Mouse (Mus musculus): ENCODE results near the gene Thrb.

Thrb gene

DNA sequence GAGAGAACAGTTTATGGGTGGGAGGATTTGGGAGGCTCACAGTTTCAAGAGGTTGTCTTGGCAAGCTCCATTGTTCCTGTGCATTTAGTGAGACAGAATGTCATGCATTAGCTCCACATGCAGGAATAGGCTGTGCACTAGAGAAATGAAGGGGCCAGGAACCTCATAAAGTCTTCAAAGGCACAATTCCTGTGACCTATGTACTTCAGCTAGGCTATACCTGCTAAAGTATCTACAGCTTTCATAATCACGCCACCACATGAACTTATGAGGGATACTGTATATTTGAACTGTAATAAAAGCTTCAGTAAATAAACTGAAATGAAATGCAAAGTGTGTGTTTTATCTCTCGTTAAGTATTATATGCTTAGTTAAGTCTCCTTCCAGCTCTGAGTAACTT is 59.4 kb downstream of the Thrb start:
- no peak for DNase-seq

DNA sequence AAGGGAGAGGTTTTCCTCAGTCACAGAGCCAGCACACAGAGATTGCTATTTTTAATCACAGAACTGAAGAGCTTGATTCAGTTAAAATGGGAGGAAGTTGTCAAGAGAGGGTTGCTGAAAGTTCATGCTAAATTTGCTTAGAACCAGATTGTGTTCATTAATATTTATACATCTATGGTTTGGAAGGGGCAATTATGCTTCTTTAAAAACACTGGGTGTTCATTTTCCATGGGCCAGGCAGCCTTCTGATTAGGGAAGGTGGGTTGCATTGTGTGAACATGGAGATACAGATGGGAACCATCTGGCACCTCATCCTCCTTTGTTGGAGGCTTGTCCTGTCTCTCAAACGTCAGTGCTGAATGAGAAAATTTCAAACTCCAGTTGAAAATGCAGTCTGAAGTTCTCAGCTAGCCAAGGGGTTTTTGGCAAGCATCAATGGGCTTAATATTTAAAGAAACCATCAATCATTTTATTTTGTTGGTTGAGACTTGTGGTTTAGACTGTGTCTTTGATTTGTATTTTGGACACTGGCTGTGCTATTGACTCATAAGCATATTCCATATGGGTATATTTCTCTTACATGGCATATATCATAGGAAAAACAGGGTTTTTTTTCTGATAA is 62.9 kb downstream of the Thrb start:
- no peak for DNase-seq

DNA sequence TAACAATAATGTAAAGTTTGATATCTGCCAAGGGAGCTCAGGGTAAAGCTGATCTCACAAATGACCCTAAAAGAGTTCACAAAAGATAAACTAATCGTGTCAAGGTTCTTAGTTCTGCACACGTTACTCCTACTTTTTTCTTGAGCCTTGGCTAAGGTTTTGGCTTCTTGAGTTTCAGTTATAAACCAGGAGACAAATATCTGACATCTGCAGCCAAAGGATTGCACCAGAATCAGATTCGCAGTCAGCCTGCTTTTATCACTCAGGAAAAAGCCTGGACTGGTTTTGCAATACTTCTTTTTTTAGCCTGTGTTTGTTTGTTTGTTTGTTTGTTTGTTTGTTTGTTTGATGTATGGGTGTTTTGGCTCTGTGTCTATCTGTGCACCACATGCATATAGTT is 64.5 kb downstream of the Thrb start:
- DNase-seq, result no peak

DNA sequence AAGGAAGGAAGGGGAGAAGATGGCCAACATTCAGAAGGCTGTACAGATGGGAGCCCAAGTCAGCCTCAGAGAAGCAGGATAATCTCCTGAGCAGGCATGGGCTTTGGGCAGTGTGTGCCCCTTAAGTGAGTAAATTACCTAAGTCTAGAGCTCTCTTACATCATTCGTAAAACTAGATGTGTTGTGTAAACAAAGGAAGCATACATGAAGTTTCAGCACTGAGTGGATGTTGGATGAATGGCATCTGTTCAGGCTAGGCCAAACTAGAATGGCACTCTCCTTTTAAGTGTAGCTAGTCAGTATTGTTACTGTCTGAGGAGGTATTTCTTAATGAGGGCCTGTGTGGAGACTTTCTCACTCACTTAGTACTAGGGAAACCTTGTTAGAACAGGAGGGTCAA is 66.8 kb downstream of the Thrb start:
- no peak for DNase-seq

DNA sequence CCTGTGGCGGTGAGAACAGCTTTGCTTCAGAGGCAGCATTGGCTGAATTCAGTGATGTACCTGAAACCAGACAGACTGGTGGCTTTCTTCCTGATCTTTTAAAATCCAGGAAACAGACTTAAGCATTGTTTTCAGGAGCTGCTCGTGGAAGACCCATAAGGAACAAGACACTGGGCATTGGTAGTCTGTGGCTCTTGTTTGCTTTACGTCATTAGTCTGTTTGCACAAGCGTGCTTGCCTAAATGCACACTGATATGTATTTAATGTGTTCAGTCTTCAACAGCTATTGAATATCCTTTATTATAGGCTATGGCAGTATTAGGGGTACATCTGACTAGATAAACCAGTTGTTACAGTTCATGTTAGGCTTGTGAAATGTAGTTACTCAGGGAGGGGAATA is 67.8 kb downstream of the Thrb start:
- no peak for DNase-seq

DNA sequence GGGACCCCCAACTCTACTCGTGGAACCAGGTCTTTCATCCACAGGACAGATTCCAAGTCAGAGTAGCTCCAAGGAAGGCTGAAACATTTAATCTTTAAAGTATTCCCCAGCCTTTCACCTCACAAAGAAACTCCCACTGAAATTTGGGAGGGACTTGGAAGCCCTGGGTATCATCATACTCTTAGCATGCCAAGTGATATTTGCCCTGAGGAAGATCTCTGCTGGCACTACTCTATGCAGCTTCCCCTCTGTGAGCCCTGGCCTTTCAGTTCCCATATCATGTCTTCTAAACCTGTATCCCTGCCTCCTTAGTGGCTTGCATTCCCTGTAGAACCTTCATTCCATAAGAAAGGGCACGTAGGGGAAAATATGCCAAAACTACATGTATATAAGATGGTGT is 68.8 kb downstream of the Thrb start:
- no peak for DNase-seq

DNA sequence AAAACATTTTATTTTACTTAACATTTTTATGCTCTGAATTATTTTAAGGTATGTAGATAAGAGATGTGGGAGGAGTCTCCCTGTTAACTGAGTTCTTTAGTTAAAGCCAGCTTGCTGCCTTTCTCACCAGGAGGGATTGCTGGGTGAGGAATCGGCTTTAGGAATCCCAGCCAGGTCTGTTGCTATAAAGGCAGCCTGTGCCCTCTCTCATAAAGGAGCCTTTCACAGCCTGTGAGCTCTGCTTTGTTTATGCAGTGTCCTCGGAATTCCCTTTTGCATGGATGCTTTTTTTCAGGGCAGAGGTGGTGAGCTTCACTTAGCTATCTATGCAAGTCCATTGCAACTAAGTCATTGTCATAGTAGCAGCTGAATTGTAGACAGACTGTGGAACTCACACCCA is 71.0 kb downstream of the Thrb start:
- DNase-seq, result no peak

DNA sequence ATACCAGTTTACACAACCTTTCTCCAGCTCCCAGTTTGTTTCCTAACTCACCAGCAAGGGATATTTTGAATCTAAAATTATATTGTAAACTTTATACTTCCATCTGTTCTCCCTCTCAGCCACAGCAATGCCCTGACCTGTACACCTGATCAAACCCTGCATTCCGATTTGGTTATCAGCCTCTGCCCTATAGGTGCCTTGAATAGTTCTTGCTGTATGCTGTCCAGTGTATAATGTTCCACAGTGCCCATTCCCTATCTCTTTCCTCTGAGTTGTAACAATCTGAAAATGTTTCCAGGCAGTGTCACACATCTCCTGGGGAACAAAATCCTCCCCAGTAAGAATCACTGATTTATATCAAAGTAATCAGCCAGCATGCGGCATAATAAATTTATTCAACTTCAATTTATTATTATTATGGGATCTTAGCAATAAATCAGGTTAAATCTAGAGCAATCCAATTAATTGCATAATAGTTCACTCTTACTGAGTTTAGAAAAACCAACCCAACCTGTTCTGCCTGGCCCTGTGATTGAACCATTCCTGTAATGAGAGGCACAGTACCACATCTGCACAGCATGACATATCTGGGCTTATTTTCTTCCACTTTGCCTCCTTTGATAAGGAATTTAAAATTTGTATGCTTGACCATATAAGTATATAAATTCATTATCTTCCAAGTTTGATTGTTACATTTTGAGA is 73.2 kb downstream of the Thrb start:
- DNase-seq, result no peak

DNA sequence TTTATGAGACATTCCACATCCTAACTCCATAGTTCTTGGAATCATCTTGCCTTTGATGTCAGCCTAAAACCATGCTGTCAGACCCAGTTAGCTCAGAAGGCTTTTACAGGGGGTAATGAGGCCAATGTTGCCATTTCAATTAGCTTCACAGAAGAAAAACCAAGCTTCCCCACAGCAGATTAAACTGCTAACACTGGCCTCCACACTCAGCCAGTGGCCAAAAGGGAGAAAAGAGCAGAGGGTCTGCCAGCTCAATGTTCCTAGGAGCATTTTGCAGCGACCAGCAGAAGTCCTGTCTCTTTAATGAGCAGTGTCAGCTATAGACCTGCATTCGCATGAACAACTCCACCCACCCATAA is 73.7 kb downstream of the Thrb start:
- DNase-seq, result no peak

DNA sequence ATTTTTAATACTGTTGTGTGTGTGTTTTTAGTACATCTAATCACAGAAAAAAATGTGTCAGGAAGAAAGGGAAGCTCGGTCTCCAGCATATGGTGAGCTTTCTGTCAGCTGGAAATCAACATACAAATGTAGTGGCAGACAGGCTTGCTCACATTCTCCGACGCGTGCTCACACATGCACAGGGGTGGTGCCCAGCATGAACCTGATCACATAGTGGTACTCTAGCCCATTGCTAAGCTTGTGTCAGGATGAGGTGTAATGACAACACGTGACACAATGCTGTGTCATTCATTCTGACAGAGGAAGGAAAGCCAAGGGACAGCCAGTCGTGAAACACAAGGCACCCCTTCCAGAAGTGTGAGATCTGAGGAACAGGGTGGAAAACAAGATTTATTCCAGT is 75.4 kb downstream of the Thrb start:
- DNase-seq, result no peak

DNA sequence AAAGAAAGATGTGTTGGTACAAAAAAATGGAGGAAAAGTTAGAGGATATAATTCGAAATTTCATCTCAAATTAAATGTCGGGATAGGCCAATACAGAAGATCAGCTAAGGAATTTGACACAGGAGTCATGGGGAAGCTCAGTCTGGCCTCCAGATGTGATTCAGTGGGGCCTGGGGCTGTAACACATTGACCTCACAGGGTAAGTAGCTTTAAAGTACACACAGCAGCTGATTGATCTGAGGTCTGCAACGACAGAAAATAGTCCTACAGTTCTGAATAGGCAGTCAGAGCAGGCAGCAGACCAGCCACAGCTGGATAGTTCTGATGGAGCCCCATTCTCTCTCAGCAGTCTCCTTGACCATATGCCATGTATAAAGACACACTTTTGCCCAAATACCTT is 80.8 kb downstream of the Thrb start:
- no peak for DNase-seq

DNA sequence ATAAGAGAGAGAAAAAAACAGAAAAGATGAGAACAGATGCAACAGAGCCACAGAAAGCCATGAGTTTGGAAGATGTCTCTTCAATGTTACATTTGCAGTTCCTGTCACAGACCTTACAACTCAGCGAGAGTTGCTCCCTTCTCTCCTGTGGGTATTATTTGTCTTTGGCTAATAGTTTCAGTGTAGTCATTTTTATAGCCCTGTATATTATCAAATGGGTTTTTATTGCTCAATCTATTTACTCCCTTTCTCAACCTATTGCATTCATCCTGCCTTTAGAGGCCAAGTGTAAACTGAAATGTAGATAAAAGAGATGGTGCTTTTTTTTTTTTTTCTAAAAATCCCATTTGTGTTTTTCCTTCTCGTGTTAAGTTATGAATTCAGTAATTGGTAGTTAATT is 82.2 kb downstream of the Thrb start:
- DNase-seq, result no peak

DNA sequence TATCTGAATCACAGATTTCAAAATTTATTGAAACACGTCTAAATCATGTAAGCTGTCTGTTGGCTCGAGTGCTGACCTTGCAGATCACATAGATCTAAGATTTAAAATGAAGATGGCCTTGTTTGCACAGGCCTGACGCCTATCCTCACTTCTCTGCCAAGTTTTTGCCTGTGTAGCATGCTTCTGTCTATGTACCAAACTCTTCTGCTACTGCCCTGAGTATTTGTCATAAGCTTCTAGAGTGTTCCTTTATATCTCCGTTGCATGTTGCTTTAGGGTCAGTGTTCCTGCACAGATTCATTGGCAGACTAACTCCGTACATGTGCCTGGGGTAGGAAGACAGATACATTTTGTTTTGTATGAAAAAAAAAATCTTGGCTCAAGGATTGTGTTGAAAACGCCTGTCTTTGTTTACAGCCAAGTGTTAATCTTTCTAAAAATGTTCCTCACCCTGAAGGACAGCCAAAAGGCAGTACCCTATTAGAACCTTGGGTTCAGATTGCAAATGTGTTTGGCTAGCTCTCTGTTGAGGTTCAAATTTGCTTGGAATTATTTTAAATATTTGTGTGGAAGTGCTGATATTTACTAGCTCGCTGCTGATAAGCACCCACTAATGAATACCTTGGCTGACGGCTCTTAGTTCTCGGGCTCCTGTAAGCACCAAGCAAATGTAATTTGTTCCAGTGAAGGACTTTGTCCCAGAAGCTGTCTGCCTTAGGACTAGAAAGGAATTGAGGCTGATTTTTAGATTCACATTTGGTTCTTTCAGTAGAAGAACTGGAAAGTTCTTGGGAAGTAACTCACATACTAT is 83.0 kb downstream of the Thrb start:
- DNase-seq, result no peak

DNA sequence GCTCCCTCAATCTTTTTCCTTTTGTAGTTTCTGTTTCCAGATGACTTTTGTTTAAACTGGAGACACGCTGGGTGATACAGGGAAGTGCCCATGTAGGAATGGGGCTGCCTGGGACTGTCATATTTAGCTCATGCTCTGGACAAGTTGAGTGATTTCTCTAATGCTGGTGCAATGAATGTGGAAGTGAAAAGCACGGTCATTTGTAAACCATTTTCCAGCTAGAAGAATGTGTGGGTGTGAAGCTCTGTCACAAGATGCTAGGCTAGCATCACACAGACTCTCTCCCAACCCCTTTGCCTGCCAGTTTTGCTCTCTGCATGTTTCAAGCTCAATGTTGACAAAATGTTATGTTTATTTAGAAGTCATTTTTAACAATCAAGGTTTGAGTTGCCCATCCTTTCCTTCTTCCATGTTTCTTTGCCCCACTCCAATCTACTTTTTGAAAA is 83.7 kb downstream of the Thrb start:
- DNase-seq, result no peak

DNA sequence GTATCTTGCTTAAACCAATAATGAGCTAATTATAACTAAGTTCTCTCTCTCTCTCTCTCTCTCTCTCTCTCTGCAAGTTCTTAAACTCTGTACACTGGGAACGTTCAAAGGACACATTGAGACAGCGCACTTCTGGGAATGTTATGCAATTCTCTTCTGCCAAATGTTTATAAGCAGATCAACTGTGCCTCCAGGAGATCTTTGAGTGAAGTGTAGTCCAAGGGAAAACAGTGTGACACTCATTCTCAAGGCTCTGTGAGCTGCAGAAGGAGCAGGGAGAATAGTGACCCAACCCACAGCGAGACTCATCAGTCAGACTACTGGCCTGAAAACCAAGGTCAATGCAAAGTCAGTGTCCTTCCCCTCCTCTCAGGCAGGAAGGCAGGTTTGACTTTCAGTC is 87.9 kb downstream of the Thrb start:
- DNase-seq, result no peak

DNA sequence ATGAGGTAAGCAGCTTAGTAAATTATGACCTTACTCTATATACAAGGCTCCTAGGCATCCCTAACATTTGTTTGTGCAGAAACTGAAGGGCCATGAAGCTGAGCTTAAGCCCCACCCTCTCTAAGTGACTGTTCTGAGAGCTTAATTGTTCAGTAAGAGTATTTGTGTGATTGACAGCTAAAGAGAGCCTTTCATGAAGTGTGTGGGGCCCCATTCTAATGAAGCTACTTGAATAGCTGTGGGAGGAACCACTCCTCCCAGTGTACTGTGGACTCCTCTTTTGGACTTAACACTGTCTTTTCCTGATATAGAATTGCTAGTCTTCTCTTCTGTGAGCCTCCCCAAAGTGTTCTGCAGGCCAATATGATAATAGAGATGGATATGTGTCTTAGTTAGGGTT is 88.9 kb downstream of the Thrb start:
- DNase-seq, result no peak

DNA sequence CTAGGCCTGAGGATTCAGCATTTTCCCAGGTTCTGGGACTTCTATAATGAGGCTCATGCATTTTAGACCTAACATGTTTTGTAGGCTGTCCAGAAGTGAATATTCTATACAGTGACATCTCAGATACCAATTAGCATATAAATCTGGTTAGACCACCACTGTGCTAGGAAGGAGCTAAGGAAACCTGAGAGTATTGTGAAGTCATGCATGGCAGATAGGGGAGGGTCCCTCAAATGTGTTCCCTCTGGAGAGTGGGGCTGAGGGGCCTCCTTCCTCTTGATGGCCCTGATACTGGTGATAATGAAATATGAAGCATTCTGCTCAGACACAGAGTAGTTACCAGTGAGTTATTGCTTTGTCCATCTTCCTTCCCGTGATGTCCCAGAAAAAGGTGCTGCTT is 91.8 kb downstream of the Thrb start:
- DNase-seq, result no peak

DNA sequence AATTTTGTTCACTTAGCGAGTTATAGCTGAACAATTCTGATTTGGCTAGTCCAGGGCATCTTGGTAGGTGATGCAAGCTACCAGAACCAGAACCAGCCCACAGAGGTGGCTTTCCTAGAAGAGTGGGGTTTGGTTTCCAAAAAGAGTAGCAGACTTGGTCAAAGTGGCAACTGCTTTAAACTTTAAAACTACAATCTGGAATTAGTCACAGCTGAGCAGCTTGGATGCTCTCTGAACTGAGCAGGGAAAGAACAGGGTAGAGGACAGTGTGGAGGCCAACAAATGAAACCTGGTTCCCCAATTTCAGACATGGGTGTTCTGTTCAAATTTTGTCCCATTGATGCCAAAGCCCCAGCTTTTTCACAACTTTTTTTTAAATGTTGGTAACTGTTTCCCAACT is 93.4 kb downstream of the Thrb start:
- DNase-seq, result no peak

DNA sequence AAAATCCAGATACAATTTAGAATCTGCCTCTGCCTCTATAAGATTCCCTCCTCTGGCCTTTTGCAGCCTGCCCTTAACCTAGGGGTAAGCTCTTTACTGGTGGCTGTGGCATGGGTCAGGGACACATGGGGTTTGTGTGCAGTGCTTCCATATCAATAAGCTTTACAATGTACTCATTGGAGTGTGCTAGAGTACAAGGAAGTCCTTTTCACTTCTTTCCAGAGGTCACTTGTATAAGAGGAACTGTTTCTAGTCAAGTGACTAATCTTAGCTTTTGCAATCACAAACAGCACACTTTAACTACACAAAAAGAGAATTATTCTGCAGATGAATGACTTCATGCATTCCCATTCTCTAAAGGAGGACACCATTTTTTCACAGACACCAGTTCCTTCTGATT is 96.7 kb downstream of the Thrb start:
- no peak for DNase-seq

DNA sequence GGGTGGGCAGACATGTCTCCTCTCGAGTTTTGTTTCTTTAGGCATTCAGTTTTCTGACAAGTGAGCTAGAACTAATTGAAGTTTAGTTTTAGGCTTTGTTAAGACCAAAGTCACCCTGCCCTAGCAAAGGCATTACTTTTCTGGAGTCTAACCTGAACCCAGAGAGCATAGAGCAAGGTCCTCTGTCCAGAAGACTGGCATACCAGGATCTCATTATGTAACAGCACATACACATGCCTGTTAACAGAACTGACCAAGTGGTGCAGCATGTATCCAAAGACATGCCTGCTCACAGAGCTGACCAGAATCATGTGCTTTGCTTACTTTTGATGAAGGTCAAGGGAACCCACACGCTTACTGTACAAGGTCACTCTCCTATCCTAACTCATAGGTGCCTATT is 107.9 kb downstream of the Thrb start:
- no peak for DNase-seq

DNA sequence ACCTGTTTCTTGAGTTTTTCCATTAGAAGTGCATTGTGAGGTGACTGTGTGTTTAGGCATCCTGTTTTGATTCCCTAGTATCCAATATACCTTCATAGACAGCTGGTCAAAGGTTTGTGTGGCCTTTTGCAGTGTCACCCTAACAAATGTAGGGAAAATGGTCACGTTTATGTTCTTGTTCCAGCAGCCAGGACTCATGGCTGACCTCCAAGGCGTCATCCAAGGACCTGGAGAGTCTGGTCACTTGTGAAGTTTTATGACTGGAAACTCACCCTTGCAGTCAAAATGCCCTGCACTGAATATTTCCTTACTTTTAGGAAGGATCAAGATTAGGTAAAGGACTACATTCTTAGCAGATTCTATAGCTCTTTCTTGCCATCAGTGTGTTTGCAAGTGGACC is 114.3 kb downstream of the Thrb start:
- DNase-seq, result no peak

DNA sequence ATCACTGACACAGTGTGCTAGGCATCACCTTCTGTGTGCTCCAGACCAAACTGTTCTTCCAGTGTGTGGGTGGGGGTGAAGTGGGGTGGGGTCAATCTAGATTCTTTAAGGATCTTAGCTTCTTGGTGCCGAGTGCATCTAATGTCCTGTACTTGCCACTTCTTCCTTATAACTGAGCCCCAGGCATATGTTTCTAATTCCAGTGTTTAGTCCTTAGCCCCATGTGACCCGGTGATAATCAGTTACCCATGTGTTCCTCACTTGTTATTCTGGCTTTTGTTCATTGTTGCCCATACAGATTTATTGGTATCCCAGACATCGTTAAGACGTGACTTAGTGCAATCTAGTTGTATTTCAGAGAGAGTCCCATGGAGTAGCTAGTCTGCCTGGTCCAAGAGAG is 121.9 kb downstream of the Thrb start:
- DNase-seq, result no peak

DNA sequence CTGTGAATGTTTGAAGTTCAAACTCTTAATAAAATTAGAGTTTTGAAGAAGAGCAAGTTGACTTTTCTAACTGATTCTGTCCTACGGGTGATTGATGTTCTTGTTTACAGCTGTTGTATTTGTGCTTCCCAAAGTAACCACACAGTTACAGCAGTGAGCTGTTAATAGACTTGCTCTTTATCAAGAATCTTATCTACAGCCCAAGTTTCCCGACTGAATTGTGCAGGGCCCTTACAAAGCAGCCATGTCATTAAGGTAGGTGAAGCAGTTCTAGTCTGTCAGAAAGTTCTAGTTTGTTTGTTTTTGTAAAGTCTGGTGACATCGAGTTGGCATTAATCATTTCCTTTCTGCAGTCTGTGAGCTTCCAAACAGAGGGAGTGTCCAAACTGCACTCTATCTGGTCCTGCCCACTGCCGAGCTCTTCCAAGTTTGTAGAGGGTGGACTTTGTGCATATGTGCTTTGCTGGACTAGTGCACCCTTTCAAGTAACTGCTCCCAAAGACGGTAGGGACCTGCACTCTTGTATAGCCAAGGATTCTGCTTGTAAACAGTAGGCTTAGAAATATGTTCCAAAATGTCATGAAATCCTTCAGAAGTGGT is 124.2 kb downstream of the Thrb start:
- no peak for DNase-seq

DNA sequence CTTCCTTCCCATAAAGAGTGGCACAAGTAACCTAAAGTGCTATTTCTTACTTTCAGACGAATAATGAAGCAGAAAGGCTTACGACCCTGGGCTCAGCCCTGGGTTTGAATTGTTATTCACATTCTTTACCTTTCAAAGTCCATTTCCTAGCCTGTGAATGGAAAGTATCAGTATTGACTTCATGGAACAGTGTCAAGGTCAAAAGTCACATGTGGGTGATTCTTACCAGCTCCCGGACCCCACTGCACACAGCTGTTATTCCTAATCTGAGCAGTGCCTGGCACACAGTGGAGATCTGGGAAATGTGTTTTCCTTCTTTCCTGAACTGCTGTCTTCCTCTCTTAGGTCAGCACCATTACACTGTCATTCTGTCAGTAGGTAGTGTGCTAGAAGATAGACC is 125.3 kb downstream of the Thrb start:
- DNase-seq, result no peak
